Mouse (Mus musculus): ENCODE measurements around the gene Hoxb6. TPM values are rescaled to one million over a fixed set of nuclear protein-coding genes. Genes with fewer than 3 reads are reported as not detected.

Hoxb6 gene
- total RNA-seq (2021), result not detected

GRCm38 (mm10) chr11:96291681-96292564 is at the start of gene Hoxb6:
Gene Hoxb6 (plus strand): TSS chr11:96292476.
- intact Hi-C loops (cut with DNase I), result no loop called here
- DNase-seq, result no peak

- no peak for DNase-seq
- intact Hi-C loops (cut with DNase I), result no loop called here
These were observed 41.4 kb upstream of the Hoxb6 start for GRCm38 (mm10) chr11:96250901-96251300.

GRCm38 (mm10) chr11:96251480-96252031 is 40.7 kb upstream of the Hoxb6 start:
- intact Hi-C loops (cut with DNase I), result no loop called here
- no peak for DNase-seq

- no peak for DNase-seq
- intact Hi-C loops (cut with DNase I), result no loop called here
These were observed 39.6 kb upstream of the Hoxb6 start for GRCm38 (mm10) chr11:96252541-96253120.

- no peak for DNase-seq
- intact Hi-C loops (cut with DNase I), result no loop called here
These were observed 38.1 kb upstream of the Hoxb6 start for GRCm38 (mm10) chr11:96254221-96254620.

DNA sequence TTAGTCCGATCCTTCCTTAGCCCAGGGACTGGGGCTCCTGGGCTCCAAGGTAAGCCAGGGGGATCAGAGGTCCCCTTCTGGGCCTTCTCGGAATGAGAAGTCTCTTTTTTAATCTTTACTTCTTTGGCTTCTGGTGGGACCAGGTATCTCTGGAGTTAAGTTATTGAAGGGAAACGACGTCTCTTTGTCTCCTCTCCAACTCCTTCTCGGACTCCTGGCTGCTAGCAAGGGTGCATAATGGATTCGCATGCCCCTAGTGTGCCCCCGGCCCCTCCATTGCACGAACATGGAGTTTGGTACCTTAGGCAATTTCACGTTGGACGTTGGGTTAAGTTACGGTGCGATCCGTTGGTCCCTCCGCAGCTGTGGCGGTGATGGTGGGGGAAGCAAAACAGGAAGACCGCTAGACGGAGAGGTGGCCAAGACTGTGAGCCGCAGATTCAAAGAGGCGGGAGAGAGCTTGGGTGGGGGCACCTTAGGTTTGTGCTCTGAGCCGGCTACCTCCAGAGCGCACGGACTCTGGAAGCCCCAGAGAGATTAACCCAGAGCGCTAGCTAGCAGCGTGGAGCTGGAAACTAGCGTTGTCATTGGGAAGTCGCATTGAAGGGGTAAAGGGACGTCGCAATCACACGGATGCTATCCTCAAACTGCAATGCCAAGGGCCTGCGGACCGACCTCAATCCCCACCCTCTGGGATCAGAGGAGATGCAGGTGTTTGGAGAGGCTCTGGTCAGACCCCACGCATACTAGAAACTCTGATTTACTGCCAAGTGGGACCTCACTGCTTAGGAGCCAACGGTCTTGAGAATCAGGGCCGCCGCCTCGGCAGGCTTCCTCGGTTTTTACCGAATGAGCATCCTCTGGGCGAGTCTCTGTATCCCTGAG is 36.9 kb upstream of the Hoxb6 start:
- no peak for DNase-seq
- intact Hi-C loops (cut with DNase I), result no loop called here

DNA sequence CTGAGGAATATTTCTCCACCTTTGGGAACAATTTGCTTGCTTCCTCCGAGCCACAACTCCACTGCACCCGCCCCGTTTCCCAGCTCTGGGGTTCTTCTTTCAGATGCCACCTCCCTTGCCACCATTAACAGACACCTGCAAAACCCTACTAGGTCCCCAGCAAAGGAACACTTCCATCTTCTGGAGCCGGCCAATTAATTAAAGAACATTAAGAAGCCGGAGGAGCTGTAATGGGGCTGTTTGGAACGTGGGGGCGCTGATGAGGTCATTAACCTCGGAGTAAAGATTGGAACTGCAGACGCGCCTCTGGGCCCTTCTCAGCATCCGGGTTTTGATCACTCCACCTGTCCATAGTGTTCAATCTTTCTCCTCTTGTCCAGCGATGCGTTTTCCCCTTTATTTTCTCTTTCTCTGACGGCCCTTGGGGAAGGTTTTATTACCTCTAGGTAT is 36.3 kb upstream of the Hoxb6 start:
- DNase-seq, result no peak
- intact Hi-C loops (cut with DNase I), result no loop called here

- intact Hi-C loops (cut with DNase I), result no loop called here
- no peak for DNase-seq
These were observed 35.1 kb upstream of the Hoxb6 start for GRCm38 (mm10) chr11:96257141-96257540.

GRCm38 (mm10) chr11:96259038-96259437 is 33.2 kb upstream of the Hoxb6 start:
- intact Hi-C loops (cut with DNase I), result no loop called here
- no peak for DNase-seq

DNA sequence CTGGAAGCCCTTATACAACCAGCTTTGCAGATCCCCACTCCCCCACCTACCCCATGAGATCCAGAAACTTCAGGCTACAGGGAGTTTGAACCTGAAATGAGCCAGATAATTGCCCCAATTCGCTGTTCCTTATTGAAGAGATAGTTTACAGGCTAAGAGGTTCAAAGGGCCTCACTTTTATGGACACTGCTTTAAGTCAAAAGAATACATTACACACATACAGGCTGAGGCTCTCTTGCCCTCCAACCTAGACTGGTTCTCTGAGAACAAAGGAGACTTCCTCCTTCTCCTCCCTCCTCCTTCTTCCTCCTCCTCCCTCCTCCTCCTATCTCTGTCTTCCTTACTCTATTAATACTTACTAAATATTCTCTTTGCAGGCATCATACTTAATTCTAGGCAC is 32.8 kb upstream of the Hoxb6 start:
- intact Hi-C loops (cut with DNase I), result no loop called here
- no peak for DNase-seq

DNA sequence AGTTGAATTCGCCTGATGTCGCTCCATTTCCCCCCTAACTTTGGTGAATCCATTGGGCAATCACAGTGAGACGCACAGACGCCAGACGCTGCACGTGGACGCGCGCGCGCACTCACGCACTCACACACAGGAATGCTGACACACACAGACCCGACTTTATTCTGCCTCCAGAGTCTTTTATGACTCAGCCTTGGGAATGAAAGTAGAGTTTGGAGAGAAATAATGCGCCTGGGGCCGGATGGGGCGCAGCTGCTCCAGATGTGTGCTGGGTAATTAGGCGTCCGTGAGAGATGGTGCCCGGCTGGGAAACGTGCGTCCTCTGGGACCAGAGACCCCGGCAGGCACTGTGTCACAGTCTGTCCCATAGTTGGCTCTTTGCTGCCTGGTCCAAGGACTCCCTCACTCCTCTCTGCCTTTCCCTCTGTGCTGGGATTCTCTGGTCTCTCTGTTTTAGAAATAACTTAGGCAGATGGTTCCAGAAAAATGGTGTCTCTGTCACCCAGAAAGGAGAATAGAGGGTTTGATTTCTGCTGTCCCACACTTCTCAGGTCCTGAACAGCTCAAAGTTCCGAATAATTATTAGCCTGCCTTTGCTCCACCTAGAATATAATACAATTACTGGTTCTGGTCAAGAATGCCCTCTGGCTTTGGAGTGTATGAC is 31.8 kb upstream of the Hoxb6 start:
- intact Hi-C loops (cut with DNase I), result no loop called here
- DNase-seq, result no peak

GRCm38 (mm10) chr11:96261323-96261890 is 30.9 kb upstream of the Hoxb6 start:
- DNase-seq, result peak; percentile 63 to 81
- intact Hi-C loops (cut with DNase I), result no loop called here

- DNase-seq, result no peak
- intact Hi-C loops (cut with DNase I), result no loop called here
These were observed 29.9 kb upstream of the Hoxb6 start for GRCm38 (mm10) chr11:96262262-96262830.

GRCm38 (mm10) chr11:96263636-96264389 is 28.5 kb upstream of the Hoxb6 start:
- intact Hi-C loops (cut with DNase I), result no loop called here
- DNase-seq, result no peak

DNA sequence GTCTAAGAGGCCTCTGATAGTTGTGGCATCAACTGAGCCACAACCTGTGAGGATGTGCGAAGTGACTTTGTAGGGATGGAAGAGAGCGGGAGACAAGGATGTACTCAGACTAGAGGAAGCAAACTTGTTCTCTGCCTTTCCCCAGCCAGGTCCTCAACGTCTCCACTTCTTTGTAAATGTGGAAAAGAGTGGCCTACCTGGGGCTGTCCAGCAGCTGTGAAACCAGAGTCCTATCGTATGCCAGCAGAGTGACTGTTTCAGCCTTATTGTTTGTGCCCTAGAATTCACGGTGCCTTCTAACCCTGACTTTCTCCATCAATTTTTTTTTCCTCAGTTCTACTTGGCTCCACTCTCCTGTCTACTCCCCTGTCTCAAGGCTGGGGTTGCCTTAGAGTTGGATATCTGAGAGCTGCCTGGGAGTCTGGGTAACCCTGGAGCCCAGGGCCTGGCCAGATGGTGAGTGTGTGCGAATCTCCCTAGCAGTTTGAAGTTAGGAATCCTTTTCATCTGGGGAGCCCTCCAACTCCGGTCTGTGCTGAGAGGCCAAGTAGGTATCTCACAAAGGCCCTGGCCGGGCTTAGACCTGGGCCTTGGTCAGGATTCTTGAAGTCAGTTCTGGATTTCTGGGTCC is 27.8 kb upstream of the Hoxb6 start:
- no peak for DNase-seq
- intact Hi-C loops (cut with DNase I), result no loop called here

DNA sequence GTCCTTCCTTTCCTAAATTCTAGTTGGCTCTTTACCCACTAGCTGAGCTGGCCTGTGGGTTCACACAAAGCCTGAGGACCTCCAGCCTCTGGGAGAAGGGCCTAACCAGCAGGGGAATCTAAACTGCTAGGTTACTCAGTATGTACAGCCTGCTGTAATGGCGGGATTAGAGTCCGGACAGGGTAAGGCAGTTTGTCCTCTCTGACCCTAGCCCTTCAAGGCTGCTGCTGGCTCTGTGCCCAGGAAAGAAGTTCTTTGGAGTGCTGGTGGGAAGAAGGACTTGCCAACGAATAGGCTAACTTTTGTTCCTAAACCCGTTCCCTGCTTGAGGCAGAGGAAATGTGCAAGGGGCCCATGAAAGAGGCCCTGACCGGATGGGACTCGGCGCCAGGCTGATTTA is 26.3 kb upstream of the Hoxb6 start:
- intact Hi-C loops (cut with DNase I), result no loop called here

GRCm38 (mm10) chr11:96267021-96267920 is 25.0 kb upstream of the Hoxb6 start:
- no peak for DNase-seq
- intact Hi-C loops (cut with DNase I), result no loop called here

More for the DNA sequence above, 26.3 kb upstream of the Hoxb6 start:
- no peak for DNase-seq

All from heart, postnatal 10 days (tissue).